8 mouse cellular contexts compared by ENCODE assay signal in the genomic region with DNA sequence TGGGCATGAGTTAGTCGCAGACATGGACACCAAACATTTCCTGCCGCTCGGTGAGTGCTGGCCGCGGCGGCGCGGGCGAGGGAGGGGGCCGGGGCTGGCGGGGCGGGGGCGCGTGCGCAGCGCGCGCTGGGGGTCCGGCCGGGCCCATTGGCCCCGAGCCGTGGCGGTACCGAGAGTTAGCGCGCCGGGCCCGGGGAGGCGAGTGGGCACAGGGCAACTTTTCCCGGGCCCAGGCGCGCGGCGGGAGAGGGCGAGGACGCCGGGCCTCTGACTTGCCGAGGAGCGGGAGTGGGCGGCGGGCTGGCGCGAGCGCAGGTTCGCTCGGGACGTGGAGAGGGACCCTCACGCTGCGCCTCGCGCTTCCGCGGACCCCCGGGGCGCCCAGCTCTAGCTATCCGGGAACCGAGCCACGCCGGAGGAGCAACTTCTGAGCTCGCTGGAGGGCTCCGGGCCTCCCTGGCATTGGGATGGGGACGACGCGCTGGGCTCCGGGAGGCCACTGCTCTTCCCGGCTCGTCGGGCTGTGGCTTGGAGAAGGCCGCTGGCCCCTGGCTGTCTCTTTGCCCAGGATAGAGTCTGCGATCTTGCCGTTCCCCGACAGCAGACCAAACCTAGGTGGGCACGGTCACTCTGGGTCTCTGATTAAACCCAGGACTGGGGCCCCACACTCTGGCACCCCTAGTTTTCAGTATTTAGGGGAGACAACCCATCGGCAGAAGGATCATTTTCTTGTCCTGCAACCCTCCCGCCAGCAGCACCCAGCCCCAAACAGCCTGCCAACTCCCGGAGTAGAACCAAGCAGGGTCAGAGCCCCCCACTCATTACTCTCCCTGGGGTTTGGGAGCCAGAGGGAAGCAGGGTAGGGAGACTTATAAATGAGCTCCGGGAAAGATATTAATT. TPM values are rescaled to one million over a fixed set of nuclear protein-coding genes. Genes with fewer than 3 reads are reported as not detected.
DNase-seq lines count a peak whose midpoint lies in the region; ATAC-seq and TF ChIP-seq lines count a peak whose summit lies in the region.

No protein-coding gene starts in this region.

- no peaks in the 10 kb centered on the region for H3K36me3 ChIP-seq in embryonic facial prominence, embryonic 15.5 days
- no peaks in the 10 kb centered on the region for H3K36me3 ChIP-seq in limb, embryonic 14.5 days (ENCODE audit: control insufficient read depth, insufficient read depth, low read length)
- H3K36me3 ChIP-seq in midbrain, postnatal 0 days (ENCODE audit: insufficient read depth, low read length): no peaks in the 10 kb centered on the region

- no peak for ATAC-seq in embryonic facial prominence, embryonic 15.5 days (ENCODE audit: insufficient number of reproducible peaks, low FRiP score, low TSS enrichment, low read depth)
- ATAC-seq in limb, embryonic 14.5 days (ENCODE audit: low FRiP score, low read depth): peak; percentile 28; the same call in 1 of the 2 replicates
- ATAC-seq in midbrain, postnatal 0 days (ENCODE audit: low FRiP score): no peak; the same call in 1 of the 2 replicates

- peak overlapping the region; percentile 88 for H3K4me3 ChIP-seq in embryonic facial prominence, embryonic 15.5 days (replicated peaks)
- H3K4me3 ChIP-seq in limb, embryonic 14.5 days (replicated peaks; ENCODE audit: low read length): peak overlapping the region; percentile 90
- peak overlapping the region; percentile 80 for H3K4me3 ChIP-seq in midbrain, postnatal 0 days (ENCODE audit: low read depth, low read length)

- H3K4me1 ChIP-seq in embryonic facial prominence, embryonic 15.5 days: peaks cover 66% of the 10 kb centered on the region
- peaks cover 49% of the 10 kb centered on the region for H3K4me1 ChIP-seq in limb, embryonic 14.5 days (ENCODE audit: control insufficient read depth, insufficient read depth, low read length)
- H3K4me1 ChIP-seq in midbrain, postnatal 0 days (ENCODE audit: insufficient read depth, low read length): peaks cover 20% of the 10 kb centered on the region

- H3K4me2 ChIP-seq in embryonic facial prominence, embryonic 15.5 days (replicated peaks): peak overlapping the region; percentile 76
- peak overlapping the region; percentile 92 for H3K4me2 ChIP-seq in limb, embryonic 14.5 days (replicated peaks; ENCODE audit: low read depth, low read length, severe bottlenecking)
- peak overlapping the region; percentile 98 for H3K4me2 ChIP-seq in midbrain, postnatal 0 days (ENCODE audit: low read depth, low read length, poor library complexity, severe bottlenecking)

- H3K9me3 ChIP-seq in embryonic facial prominence, embryonic 15.5 days (replicated peaks): no peaks in the 10 kb centered on the region
- H3K9me3 ChIP-seq in limb, embryonic 14.5 days (ENCODE audit: control insufficient read depth, low read length): no peaks in the 10 kb centered on the region
- no peaks in the 10 kb centered on the region for H3K9me3 ChIP-seq in midbrain, postnatal 0 days (ENCODE audit: low read length)

- intact Hi-C loops in left cerebral cortex, postnatal 36 days (cut with DNase I): loop anchor here (5.0 kb wide), 2 partner anchors 55 to 80 kb away; no protein-coding TSS in a partner anchor

- WGBS in embryonic facial prominence, embryonic 15.5 days: under 1% methylated on average over 64 of the region's 77 CpGs
- WGBS in limb, embryonic 14.5 days: under 1% methylated on average over 42 of the region's 77 CpGs
- WGBS in midbrain, postnatal 0 days: under 1% methylated on average over 56 of the region's 77 CpGs

- H3K9ac ChIP-seq in embryonic facial prominence, embryonic 15.5 days: peak overlapping the region; percentile 94
- H3K9ac ChIP-seq in limb, embryonic 14.5 days (ENCODE audit: low read depth, low read length, severe bottlenecking): peak overlapping the region; percentile 96
- H3K9ac ChIP-seq in midbrain, postnatal 0 days (replicated peaks; ENCODE audit: low read length, poor library complexity, severe bottlenecking): peak overlapping the region; percentile 65

- peak overlapping the region; percentile 99 for H3K27ac ChIP-seq in embryonic facial prominence, embryonic 15.5 days (replicated peaks)
- peak overlapping the region; percentile 99 for H3K27ac ChIP-seq in limb, embryonic 14.5 days (replicated peaks; ENCODE audit: low read depth, low read length)
- peak overlapping the region; percentile 77 for H3K27ac ChIP-seq in midbrain, postnatal 0 days (ENCODE audit: low read depth, low read length)

- peak; percentile 21 to 22 for DNase-seq in left cerebral cortex, postnatal 36 days (ENCODE audit: low spot score in 2 of 2)
- no peak for DNase-seq in left cerebral cortex, adult 11 months (ENCODE audit: low spot score)
- DNase-seq in adrenal gland, postnatal 10 days: peak; percentile 69
- peak; percentile 60 for DNase-seq in heart, postnatal 4 days
- DNase-seq in limb, embryonic 14.5 days (ENCODE audit: low spot score): no peak
- peak; percentile 24 for DNase-seq in midbrain, postnatal 0 days (ENCODE audit: low spot score)
- DNase-seq in frontal cortex, adult 2 months (ENCODE audit: extremely low spot score in 1 of 2, low spot score in 1 of 2): no peak

- TF ChIP-seq CTCF in midbrain, postnatal 0 days (IDR thresholded peaks at IDR 0.05): no peak

- H3K27me3 ChIP-seq in embryonic facial prominence, embryonic 15.5 days: no peaks in the 10 kb centered on the region
- H3K27me3 ChIP-seq in limb, embryonic 14.5 days (ENCODE audit: control insufficient read depth, insufficient read depth, low read length): no peaks in the 10 kb centered on the region
- no peaks in the 10 kb centered on the region for H3K27me3 ChIP-seq in midbrain, postnatal 0 days (ENCODE audit: insufficient read depth, low read length)

- TF ChIP-seq POLR2A in limb, embryonic 14.5 days (IDR thresholded peaks at IDR 0.05; ENCODE audit: borderline replicate concordance, extremely low read depth, insufficient read depth, insufficient read length): no peak

RNA-seq across cellular contexts. Expression of a gene that starts 1.4 kb away (rescaled TPM):
- total RNA-seq in left cerebral cortex, postnatal 36 days (2021): 10 to 100 TPM; 19.7 to 25.6 TPM
- 10 to 100 TPM; 49.3 to 75.6 TPM for total RNA-seq in adrenal gland, postnatal 10 days (2021)
- 18.7 and 22.4 TPM in 2 replicates for polyA plus RNA-seq in embryonic facial prominence, embryonic 15.5 days (2015; fragmentation: Nextera tagmentation; extraction: Ambion mirVana)
- total RNA-seq in heart, postnatal 4 days (2021): 10 to 100 TPM; 39.0 to 43.2 TPM
- 56.8 and 80.3 TPM in 2 replicates for polyA plus RNA-seq in limb, embryonic 14.5 days (2012; rRNA removed)
- 13.8 and 17.0 TPM in 2 replicates for polyA plus RNA-seq in limb, embryonic 14.5 days (2014; fragmentation: Nextera tagmentation; extraction: Ambion mirVana)
- total RNA-seq in midbrain, postnatal 0 days (2014; rRNA removed): 18.5 and 20.2 TPM in 2 replicates
- polyA plus RNA-seq in midbrain, postnatal 0 days (2015; fragmentation: Nextera tagmentation; extraction: Ambion mirVana): 2.2 and 2.3 TPM in 2 replicates
- polyA plus RNA-seq in frontal cortex, adult 2 months (2012; rRNA removed): 12.3 and 16.0 TPM in 2 replicates

Comparison
In these comparisons a context has a peak if more than half of its experiments do, and no peak if none do; other contexts are left out.
1. DNase-seq: peak in left cerebral cortex, postnatal 36 days (2 of 2), adrenal gland, postnatal 10 days (single experiment), heart, postnatal 4 days (single experiment) and midbrain, postnatal 0 days (single experiment); none in left cerebral cortex, adult 11 months (single experiment), limb, embryonic 14.5 days (single experiment) and frontal cortex, adult 2 months (0 of 2).
2. Peak in every context shown above with its lines, with median percentiles within 50 percentile points of each other: H3K27ac ChIP-seq, H3K4me2 ChIP-seq, H3K4me3 ChIP-seq and H3K9ac ChIP-seq.